Mouse (Mus musculus) intestine, postnatal 0 days (tissue): Measurements from ENCODE around the gene Syt16. TPM values are rescaled to one million over a fixed set of nuclear protein-coding genes. Genes with fewer than 3 reads are reported as not detected.

ENCODE experiments used
- ATAC-seq: fragments of 200-750 bp; cut with Nextera tagmentation; 2 replicates; pipeline ENCODE4 v1.8.0; 2017; ENCODE audit warnings: mild to moderate bottlenecking, moderate TSS enrichment, moderate library complexity
- H3K27ac ChIP-seq: fragments of 300-500 bp; sonication (generic); 2 replicates; pipeline ENCODE4 v1.5.1; 2014; ENCODE audit warnings: mild to moderate bottlenecking, low read depth, low read length, moderate library complexity
- H3K27me3 ChIP-seq: fragments of 300-500 bp; sonication (generic); replicated peaks from 2 replicates; pipeline ENCODE4 v1.6.1; 2014; ENCODE audit warnings: low read length, mixed read lengths; ENCODE audit not compliant: control insufficient read depth, insufficient read depth
- H3K36me3 ChIP-seq: fragments of 300-500 bp; sonication (generic); 2 replicates; pipeline ENCODE4 v1.6.1; 2014; ENCODE audit warnings: mild to moderate bottlenecking, moderate library complexity; ENCODE audit not compliant: control insufficient read depth, insufficient read depth
- H3K4me1 ChIP-seq: fragments of 300-500 bp; sonication (generic); replicated peaks from 2 replicates; pipeline ENCODE4 v1.6.1; 2014; ENCODE audit warnings: antibody characterized with exemption, low read length, mixed read lengths; ENCODE audit not compliant: control insufficient read depth, insufficient read depth
- H3K4me2 ChIP-seq: fragments of 300-500 bp; sonication (generic); replicated peaks from 2 replicates; pipeline ENCODE4 v1.6.1; 2014; ENCODE audit warnings: low read depth, mild to moderate bottlenecking, moderate library complexity
- H3K4me3 ChIP-seq: fragments of 300-500 bp; sonication (generic); 2 replicates; pipeline ENCODE4 v1.5.1; 2014; ENCODE audit warnings: low read depth, low read length
- H3K9ac ChIP-seq: fragments of 300-500 bp; sonication (generic); 2 replicates; pipeline ENCODE4 v1.6.1; 2014; ENCODE audit warnings: mild to moderate bottlenecking, low read depth, low read length
- H3K9me3 ChIP-seq: fragments of 300-500 bp; sonication (generic); 2 replicates; pipeline ENCODE4 v1.6.1; 2016; ENCODE audit warnings: mixed run types; ENCODE audit not compliant: control insufficient read depth
- CTCF ChIP-seq: sonication (generic); IDR thresholded peaks from 2 replicates; pipeline ENCODE4 v1.5.1; 2016; ENCODE audit warnings: low read depth, mild to moderate bottlenecking, control low read depth, antibody characterized with exemption, moderate library complexity
- WGBS: fragments of 180-500 bp; shearing (Covaris S2); extraction: QIAGEN DNeasy Blood & Tissue Kit; methylation state at CpG from one replicate; pipeline ENCODE4 v1.1.7; 2014; 5-methylcytosine and 5-hydroxymethylcytosine counted together
- polyA plus RNA-seq: library from polyadenylated mRNA; unstranded; fragments of >200 nt; fragmentation: Nextera tagmentation; extraction: Ambion mirVana; gene quantifications from 2 replicates; pipeline ENCODE4 v1.2.1, GENCODE M21; 2015

The Syt16 gene
- polyA plus RNA-seq, 1 experiment from 2014 or later: 1.2 TPM

DNA sequence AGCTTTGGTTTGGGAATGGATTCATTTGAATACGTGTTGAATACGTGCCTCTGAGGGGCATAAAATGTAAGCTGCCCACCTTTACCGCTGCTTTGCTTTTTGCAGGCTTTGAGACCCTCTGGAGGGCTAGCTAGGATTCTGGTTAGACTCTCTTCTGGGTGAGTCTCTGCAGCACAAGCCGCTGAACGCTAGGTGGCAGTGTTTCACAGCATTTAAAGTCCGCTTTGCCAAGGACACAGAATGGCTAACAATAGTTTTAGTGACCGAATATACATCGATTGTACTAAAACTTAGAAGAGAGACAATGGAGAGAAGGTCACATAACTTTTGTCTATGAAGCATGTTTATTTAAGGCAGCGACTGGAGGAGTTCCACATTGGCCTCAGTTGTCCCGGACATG is 322.9 kb downstream of the Syt16 start:
- H3K4me3 ChIP-seq: no peak overlapping the region
- H3K4me2 ChIP-seq: peak overlapping the region; percentile 39; the same call in 1 of the 2 replicates
- peak; percentile 91 for TF ChIP-seq CTCF
- no peaks in the 10 kb centered on the region for H3K9me3 ChIP-seq
- H3K4me1 ChIP-seq: no peaks in the 10 kb centered on the region
- H3K36me3 ChIP-seq: no peaks in the 10 kb centered on the region
- 12% methylated on average over 10 of the region's 10 CpGs for WGBS
- H3K9ac ChIP-seq: no peak overlapping the region
- ATAC-seq: no peak
- no peak overlapping the region for H3K27ac ChIP-seq
- H3K27me3 ChIP-seq: no peaks in the 10 kb centered on the region

- no peak for ATAC-seq
- 84% methylated on average over 5 of the region's 5 CpGs for WGBS
- Histone ChIP-seq H3K27me3 (no peaks in the 10 kb centered on the region), H3K4me3 (no peak overlapping the region), H3K4me2 (no peak overlapping the region), H3K9ac (no peak overlapping the region), H3K36me3 (no peaks in the 10 kb centered on the region), H3K27ac (no peak overlapping the region), H3K9me3 (no peaks in the 10 kb centered on the region), H3K4me1 (no peaks in the 10 kb centered on the region)
- TF ChIP-seq CTCF: no peak
Observed at GRCm38 (mm10) chr12:74321981-74322380, 324.5 kb downstream of the Syt16 start.

Other genes with a start within 250 kb of the Syt16 start
- 25.3 and 27.0 TPM in 2 replicates for gene Hif1a, start 96.3 kb upstream of the Syt16 start, polyA plus RNA-seq
- 4.1 and 4.7 TPM in 2 replicates for gene Gm49321, start 60.0 kb upstream of the Syt16 start, polyA plus RNA-seq
- 5.7 and 6.7 TPM in 2 replicates for gene Snapc1, start 33.2 kb upstream of the Syt16 start, polyA plus RNA-seq